Mouse (Mus musculus): ENCODE results near the gene Tyk2.

Tyk2 gene

DNA sequence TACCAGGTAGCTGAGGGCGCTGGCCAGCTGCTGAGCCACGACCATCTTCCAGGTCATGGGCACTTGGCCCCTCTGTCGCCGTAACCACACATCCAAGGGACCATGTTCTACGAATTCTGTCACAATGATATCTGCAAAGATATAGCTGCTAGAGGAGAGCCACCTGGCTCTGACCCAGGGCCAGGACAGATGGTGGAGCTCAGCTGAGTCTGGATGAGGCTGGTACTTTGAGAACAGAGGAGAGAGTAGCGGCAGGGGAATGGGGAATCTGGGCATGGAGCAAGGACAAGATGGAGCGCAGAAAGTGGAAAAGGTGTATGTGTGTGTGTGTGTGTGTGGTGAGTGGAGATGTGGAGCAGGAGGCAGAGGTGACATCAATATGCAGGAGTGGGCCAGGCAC, 16.9 kb downstream of the Tyk2 start:
- no peak for DNase-seq (ENCODE audit: low spot score in 2 of 2)

DNA sequence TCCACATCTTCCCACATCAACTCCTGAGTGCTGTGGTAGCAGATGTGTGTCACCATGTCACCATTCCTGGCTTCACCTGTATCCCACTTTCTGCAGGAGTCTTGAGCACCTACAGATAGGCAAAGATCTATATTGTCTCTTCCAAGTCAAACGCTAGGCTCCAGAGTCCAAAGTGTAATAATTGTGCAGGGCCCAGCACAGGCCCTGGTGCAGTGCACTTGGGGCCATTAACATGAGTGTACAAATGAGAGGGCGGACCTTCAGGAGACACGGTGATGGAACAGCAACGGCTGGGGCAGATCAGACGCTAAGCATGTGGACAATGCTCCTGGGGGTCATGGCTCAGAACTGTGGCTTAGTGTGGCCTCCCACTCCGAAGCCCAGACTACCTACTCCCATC, 17.3 kb downstream of the Tyk2 start:
- no peak for DNase-seq (ENCODE audit: low spot score in 2 of 2)

DNA sequence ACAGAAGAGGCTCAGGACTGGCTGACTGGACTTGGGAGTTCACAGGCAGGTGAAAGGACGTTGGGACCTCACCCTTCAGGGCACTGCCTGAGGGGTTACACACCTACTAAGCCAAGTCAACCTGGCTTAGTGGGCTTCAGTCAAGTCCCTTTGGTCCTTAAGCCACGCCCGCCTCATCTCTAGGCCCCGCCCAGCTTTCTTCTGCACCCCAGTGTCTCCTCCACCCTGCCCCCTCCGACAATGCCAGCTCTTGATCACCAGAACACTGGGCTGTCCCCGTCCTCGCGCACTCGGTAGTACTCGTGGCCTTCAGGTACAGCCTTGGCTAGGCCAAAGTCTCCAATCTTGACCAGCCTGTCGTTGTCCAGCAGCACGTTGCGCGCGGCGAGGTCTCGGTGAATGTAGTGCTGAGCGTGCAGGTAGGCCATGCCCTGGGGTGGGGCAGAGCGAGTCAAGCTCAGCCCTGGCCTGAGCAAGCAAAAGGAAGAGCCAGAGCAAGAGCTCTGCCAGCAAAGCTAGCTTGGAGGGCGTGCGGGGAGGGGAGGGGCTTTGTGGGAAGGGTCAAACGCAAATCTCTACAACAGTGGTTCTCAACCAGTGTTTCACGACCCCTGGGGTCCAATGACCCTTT, 23.3 kb downstream of the Tyk2 start:
- no peak for DNase-seq (ENCODE audit: low spot score in 2 of 2)

DNA sequence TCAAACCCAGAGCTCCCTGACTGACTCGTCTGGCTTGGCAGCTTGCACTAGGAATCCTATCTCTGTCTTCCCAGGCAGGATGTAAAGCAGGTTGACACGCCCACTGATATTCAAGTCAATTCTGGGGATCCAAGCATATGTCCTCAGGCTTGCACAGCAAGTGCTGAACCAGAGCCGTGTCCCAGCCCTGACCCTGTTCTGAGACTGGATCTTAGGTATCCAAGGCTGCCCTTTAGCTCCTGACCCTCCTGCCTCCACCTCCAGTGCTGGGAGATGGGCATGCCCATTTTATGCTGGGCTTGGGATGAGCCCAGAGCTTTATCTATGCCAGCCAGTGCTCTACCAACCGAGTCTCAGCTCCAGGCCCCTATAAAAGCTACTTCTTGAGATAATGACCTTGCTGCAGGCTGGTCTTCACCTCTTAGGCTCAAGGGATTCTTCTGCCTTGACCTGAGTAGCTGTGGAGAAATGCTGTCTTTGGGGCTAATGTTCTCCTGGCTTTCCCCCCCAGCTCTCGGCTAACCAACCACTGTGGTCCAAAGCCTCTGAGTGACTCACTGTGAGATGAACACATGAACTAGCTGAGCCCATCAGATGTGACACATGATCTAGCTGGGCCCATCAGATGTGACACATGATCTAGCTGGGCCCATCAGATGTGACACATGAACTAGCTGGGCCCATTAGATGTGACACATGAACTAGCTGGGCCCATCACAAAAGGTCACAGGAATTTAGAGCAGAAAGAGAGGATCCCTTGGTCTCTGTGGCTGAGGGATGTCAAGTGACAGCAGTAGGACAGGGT, 25.1 kb downstream of the Tyk2 start:
- DNase-seq (ENCODE audit: low spot score in 2 of 2) = no peak

DNA sequence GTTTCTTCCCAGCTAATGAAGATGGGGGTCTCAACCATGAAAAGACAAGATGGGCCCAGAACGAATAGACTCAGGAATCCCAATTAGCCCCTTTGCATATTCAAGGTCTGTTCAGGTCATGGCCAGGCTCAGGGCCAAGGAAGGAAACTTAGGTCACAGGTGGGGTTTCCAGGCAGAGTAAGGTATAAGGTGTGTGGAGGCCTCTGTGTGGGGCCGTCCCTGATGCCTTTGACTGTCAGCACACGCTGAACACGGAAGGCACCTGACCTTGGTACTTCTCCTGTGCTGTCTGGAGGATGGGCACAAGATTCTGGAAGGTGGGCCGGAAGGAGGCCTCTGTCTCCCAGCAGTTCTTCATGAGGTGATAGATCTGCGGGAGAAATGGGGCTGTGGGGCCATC, 26.2 kb downstream of the Tyk2 start:
- DNase-seq (ENCODE audit: low spot score in 2 of 2) = no peak

- DNase-seq (ENCODE audit: low spot score in 2 of 2) = no peak
Measured at GRCm38 (mm10) chr9:21102076-21102475, 29.0 kb downstream of the Tyk2 start.

GRCm38 (mm10) chr9:21100447-21101161, 30.4 kb downstream of the Tyk2 start:
- no peak for DNase-seq (ENCODE audit: low spot score in 2 of 2)

DNA sequence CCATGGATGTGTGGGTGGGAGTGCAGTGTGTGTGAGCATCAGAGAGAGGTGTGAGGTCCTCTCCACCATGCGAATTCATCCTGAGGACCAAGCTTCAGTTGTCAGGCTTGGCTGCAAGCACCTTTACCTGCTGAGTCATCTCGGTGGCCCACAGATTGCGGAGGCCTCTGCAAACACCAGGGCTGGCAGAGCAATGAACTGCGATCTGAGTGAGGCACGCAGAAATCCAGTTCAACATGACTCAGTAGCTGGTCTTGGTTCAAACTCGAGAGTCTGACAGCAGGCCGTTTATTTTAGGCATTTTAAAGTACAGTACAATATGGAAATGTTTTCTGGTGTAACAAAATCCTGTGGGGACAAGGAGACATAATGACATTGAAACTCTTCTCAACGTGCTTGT, 33.2 kb downstream of the Tyk2 start:
- peak; percentile 49 to 76 for DNase-seq (ENCODE audit: low spot score in 2 of 2)

- DNase-seq (ENCODE audit: low spot score in 2 of 2) = no peak
Measured at GRCm38 (mm10) chr9:21095958-21096357, 35.1 kb downstream of the Tyk2 start.

GRCm38 (mm10) chr9:21093423-21093822, 37.6 kb downstream of the Tyk2 start:
- no peak for DNase-seq (ENCODE audit: low spot score in 2 of 2)

DNA sequence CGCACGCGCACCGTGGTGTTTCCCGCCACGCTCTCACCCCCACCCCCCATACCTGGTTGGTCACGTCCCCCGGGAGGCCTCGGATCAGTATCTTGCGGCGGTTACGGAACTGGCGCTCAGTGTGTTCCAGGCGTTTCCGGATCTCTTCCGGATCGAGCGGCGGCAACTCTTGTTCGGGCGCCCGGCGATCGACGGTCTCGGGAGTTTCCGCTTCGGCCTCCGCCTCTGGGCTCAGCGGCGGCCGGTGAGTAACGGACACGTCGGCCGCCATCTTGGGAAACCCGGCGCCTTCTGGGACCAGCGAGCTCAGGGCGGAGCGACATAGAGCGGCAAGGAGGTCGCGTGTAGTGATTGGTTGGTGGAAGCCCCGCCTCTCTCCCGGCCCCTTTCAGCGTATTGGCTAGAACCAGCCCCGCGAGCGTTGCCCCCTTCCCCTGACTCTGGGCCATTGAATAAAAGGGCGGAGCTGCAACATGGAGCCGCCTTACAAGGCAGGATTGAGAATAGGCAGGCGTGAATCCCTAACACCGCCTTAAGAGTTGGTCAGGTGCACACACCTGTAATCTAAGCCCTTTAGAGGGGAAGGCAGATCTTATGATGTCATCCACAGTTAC, 39.2 kb downstream of the Tyk2 start, which contains the start of the genes Gm38431 and Raver1:
Gene Gm38431 (minus strand): TSS at position 291 of the 614 bp plus-strand sequence.
Gene Raver1 (minus strand): TSS at position 302 of the 614 bp plus-strand sequence.
- DNase-seq (ENCODE audit: low spot score in 2 of 2) = peak; percentile 96 to 98

- DNase-seq (ENCODE audit: low spot score in 2 of 2) = no peak
Measured at GRCm38 (mm10) chr9:21090972-21091706, 39.9 kb downstream of the Tyk2 start.

GRCm38 (mm10) chr9:21090537-21090936, 40.5 kb downstream of the Tyk2 start:
- DNase-seq (ENCODE audit: low spot score in 2 of 2) = no peak

GRCm38 (mm10) chr9:21083324-21083723, 47.7 kb downstream of the Tyk2 start:
- no peak for DNase-seq (ENCODE audit: low spot score in 2 of 2)

- no peak for DNase-seq (ENCODE audit: low spot score in 2 of 2)
Measured at GRCm38 (mm10) chr9:21081127-21081526, 49.9 kb downstream of the Tyk2 start.

DNA sequence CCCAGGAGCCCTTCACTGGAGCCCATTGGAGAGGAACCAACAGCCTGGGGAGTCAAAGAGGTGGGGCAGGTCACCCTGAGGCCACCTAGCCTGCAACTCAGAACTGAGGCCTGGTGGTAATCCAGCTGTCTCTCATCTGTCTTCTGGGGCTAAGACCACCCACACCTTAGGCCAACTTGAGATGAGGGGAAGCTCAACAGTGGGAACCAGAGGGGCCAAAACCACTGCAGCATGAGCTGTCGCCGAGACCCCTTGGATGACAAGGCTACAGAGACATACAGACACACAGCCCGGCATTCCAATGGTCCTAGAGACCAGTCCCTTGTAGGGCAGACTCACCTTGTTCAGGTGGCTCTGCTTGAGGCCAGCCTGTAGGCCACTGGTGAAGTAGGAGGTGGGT, 55.4 kb downstream of the Tyk2 start:
- DNase-seq (ENCODE audit: low spot score in 2 of 2) = no peak

DNA sequence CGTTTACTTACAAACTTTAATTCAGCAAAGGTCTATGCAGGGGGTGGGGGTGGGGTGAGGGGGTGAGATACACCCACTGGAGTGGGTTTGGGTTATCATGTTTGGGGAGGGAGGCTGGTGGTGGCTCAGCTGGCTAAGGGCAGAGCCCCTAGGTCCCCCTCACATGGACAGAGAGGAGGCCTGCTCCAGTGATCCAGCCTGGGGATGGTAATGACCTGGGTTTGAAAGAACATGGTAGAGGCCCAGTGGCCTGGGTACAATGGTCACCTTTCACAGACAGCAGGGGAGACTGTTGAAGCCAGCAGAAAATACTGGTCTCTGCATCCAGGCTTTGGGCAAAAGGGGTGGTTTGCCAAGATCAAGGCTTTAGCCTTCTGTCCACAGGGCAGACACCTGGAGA, 56.9 kb downstream of the Tyk2 start:
- DNase-seq (ENCODE audit: low spot score in 2 of 2) = no peak

- peak; percentile 79 to 93 for DNase-seq (ENCODE audit: low spot score in 2 of 2)
Measured at GRCm38 (mm10) chr9:21073044-21073840, 57.8 kb downstream of the Tyk2 start, which contains the start of the genes Gm49373 and Fdx1l. TSS of gene Gm49373 (minus strand) at chr9:21073096. TSS of gene Fdx1l (minus strand) at chr9:21073614.

DNA sequence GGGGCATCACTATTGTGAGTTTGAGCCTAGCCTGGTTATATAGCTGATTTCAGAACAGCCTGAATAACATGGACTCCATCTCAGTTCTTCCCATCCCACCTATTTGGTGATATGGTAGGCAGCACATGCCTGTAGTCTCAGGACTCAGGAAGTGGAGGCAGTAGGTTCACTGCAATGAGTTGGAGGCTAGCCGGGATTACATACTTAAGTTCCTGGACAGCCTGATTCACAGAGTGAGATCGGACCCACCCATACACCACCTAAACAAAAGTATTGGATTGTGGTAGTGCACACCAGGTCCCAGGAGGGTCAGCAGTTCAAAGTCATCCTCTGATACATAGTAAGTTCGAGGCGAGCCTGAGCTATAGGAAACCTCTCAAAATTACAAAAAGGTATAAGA, 58.4 kb downstream of the Tyk2 start:
- DNase-seq (ENCODE audit: low spot score in 2 of 2) = no peak

GRCm38 (mm10) chr9:21067006-21067684, 63.9 kb downstream of the Tyk2 start, which contains the start of gene Zglp1:
TSS of gene Zglp1 (minus strand) at chr9:21067093.
- no peak for DNase-seq (ENCODE audit: low spot score in 2 of 2)
